Mouse (Mus musculus) stomach, embryonic 15.5 days (tissue): Measurements from ENCODE around the gene Rem1. TPM values are rescaled to one million over a fixed set of nuclear protein-coding genes. Genes with fewer than 3 reads are reported as not detected.
A peak's percentile ranks its signal among the peaks of the same experiment; 100 is the strongest.

Experiments
- ATAC-seq: fragments of 200-750 bp; cut with Nextera tagmentation; 2 replicates; pipeline ENCODE4 v1.8.0; 2017; ENCODE audit warnings: low read depth, moderate number of reproducible peaks, moderate TSS enrichment; ENCODE audit not compliant: insufficient read depth, low FRiP score
- H3K27ac ChIP-seq: fragments of 300-500 bp; sonication (generic); 2 replicates; pipeline ENCODE4 v1.5.1; 2015; ENCODE audit warnings: mild to moderate bottlenecking, inconsistent platforms
- H3K27me3 ChIP-seq: fragments of 300-500 bp; sonication (generic); replicated peaks from 2 replicates; pipeline ENCODE4 v1.6.1; 2015; ENCODE audit warnings: inconsistent platforms
- H3K36me3 ChIP-seq: fragments of 300-500 bp; sonication (generic); 2 replicates; pipeline ENCODE4 v1.6.1; 2015; ENCODE audit warnings: inconsistent platforms
- H3K4me1 ChIP-seq: fragments of 300-500 bp; sonication (generic); 2 replicates; pipeline ENCODE4 v1.6.1; 2015; ENCODE audit warnings: inconsistent platforms
- H3K4me2 ChIP-seq: fragments of 300-500 bp; sonication (generic); 2 replicates; pipeline ENCODE4 v1.6.1; 2015; ENCODE audit warnings: mild to moderate bottlenecking, inconsistent platforms
- H3K4me3 ChIP-seq: fragments of 300-500 bp; sonication (generic); replicated peaks from 2 replicates; pipeline ENCODE4 v1.5.1; 2015; ENCODE audit warnings: inconsistent platforms
- H3K9ac ChIP-seq: fragments of 300-500 bp; sonication (generic); 2 replicates; pipeline ENCODE4 v1.6.1; 2015; ENCODE audit warnings: inconsistent platforms
- H3K9me3 ChIP-seq: fragments of 300-500 bp; sonication (generic); 2 replicates; pipeline ENCODE4 v1.6.1; 2016; ENCODE audit warnings: inconsistent platforms
- WGBS: fragments of 180-500 bp; shearing (Covaris S2); methylation state at CpG from one replicate; pipeline ENCODE4 v1.1.7; 2015; 5-methylcytosine and 5-hydroxymethylcytosine counted together
- polyA plus RNA-seq: library from polyadenylated mRNA; unstranded; fragments of >200 nt; fragmentation: Nextera tagmentation; extraction: Ambion mirVana; gene quantifications from 2 replicates; pipeline ENCODE4 v1.2.1, GENCODE M21; 2015

Gene Rem1
- polyA plus RNA-seq, 1 experiment from 2014 or later, result 22.7 TPM

GRCm38 (mm10) chr2:152612193-152612592, 14.6 kb upstream of the Rem1 start:
- H3K27me3 ChIP-seq, result no peaks in the 10 kb centered on the region
- 29% methylated on average over 8 of the region's 8 CpGs for WGBS
- no peak overlapping the region for H3K4me3 ChIP-seq
- H3K4me1 ChIP-seq, result no peaks in the 10 kb centered on the region
- H3K36me3 ChIP-seq, result no peaks in the 10 kb centered on the region
- ATAC-seq, result no peak
- H3K4me2 ChIP-seq, result no peak overlapping the region
- H3K9me3 ChIP-seq, result no peaks in the 10 kb centered on the region
- H3K27ac ChIP-seq, result no peak overlapping the region
- H3K9ac ChIP-seq, result no peak overlapping the region

GRCm38 (mm10) chr2:152615563-152615962, 11.2 kb upstream of the Rem1 start:
- Histone ChIP-seq H3K4me3 (no peak overlapping the region), H3K4me1 (no peaks in the 10 kb centered on the region), H3K4me2 (no peak overlapping the region), H3K9me3 (no peaks in the 10 kb centered on the region), H3K27ac (no peak overlapping the region), H3K36me3 (no peaks in the 10 kb centered on the region), H3K27me3 (no peaks in the 10 kb centered on the region), H3K9ac (no peak overlapping the region)
- peak; percentile 39; the same call in 1 of the 2 replicates for ATAC-seq
- 9% methylated on average over 7 of the region's 7 CpGs for WGBS

GRCm38 (mm10) chr2:152616470-152616869, 10.3 kb upstream of the Rem1 start:
- H3K4me2 ChIP-seq, result no peak overlapping the region
- H3K27me3 ChIP-seq, result no peaks in the 10 kb centered on the region
- H3K4me3 ChIP-seq, result no peak overlapping the region
- WGBS, result 71% methylated on average over 6 of the region's 6 CpGs
- no peak for ATAC-seq
- no peaks in the 10 kb centered on the region for H3K4me1 ChIP-seq
- no peak overlapping the region for H3K9ac ChIP-seq
- no peak overlapping the region for H3K27ac ChIP-seq
- no peaks in the 10 kb centered on the region for H3K9me3 ChIP-seq
- H3K36me3 ChIP-seq, result no peaks in the 10 kb centered on the region

- Histone ChIP-seq H3K27ac (no peak overlapping the region), H3K36me3 (no peaks in the 10 kb centered on the region), H3K4me3 (no peak overlapping the region), H3K4me2 (no peak overlapping the region), H3K9me3 (no peaks in the 10 kb centered on the region), H3K9ac (no peak overlapping the region), H3K4me1 (no peaks in the 10 kb centered on the region), H3K27me3 (no peaks in the 10 kb centered on the region)
- no peak for ATAC-seq
- WGBS, result 62% methylated on average over 5 of the region's 5 CpGs
Observed at GRCm38 (mm10) chr2:152617374-152617773, 9.4 kb upstream of the Rem1 start.

- 64% methylated on average over 9 of the region's 9 CpGs for WGBS
- no peak overlapping the region for H3K4me3 ChIP-seq
- no peak for ATAC-seq
- no peaks in the 10 kb centered on the region for H3K9me3 ChIP-seq
- no peak overlapping the region for H3K27ac ChIP-seq
- H3K4me1 ChIP-seq, result no peaks in the 10 kb centered on the region
- H3K27me3 ChIP-seq, result no peaks in the 10 kb centered on the region; the same call in 1 of the 2 replicates
- no peak overlapping the region for H3K4me2 ChIP-seq
- H3K9ac ChIP-seq, result no peak overlapping the region
- no peaks in the 10 kb centered on the region for H3K36me3 ChIP-seq
Observed at GRCm38 (mm10) chr2:152620367-152621134, 6.2 kb upstream of the Rem1 start.

GRCm38 (mm10) chr2:152622151-152622550, 4.6 kb upstream of the Rem1 start:
- H3K4me2 ChIP-seq, result no peak overlapping the region
- no peak overlapping the region for H3K9ac ChIP-seq
- H3K9me3 ChIP-seq, result no peaks in the 10 kb centered on the region
- peaks cover 9% of the 10 kb centered on the region; the same call in 1 of the 2 replicates for H3K4me1 ChIP-seq
- WGBS, result 87% methylated on average over 13 of the region's 13 CpGs
- H3K36me3 ChIP-seq, result no peaks in the 10 kb centered on the region
- H3K27me3 ChIP-seq, result peaks cover 13% of the 10 kb centered on the region
- H3K4me3 ChIP-seq, result no peak overlapping the region
- H3K27ac ChIP-seq, result no peak overlapping the region
- no peak for ATAC-seq

GRCm38 (mm10) chr2:152622953-152623352, 3.8 kb upstream of the Rem1 start, which contains the start of gene Defb25:
TSS of gene Defb25 (minus strand) at chr2:152623053.
- Histone ChIP-seq H3K36me3 (no peaks in the 10 kb centered on the region), H3K4me2 (no peak within 1 kb of the TSS), H3K27me3 (peaks cover 14% of the 10 kb centered on the region), H3K9ac (no peak within 1 kb of the TSS), H3K9me3 (no peaks in the 10 kb centered on the region), H3K4me1 (peaks cover 9% of the 10 kb centered on the region; the same call in 1 of the 2 replicates), H3K27ac (no peak within 1 kb of the TSS), H3K4me3 (no peak within 1 kb of the TSS)
- ATAC-seq, result no peak
- 75% methylated on average over 7 of the region's 7 CpGs for WGBS

GRCm38 (mm10) chr2:152624566-152624965, 2.2 kb upstream of the Rem1 start:
- no peak overlapping the region for H3K27ac ChIP-seq
- no peak overlapping the region for H3K4me2 ChIP-seq
- H3K36me3 ChIP-seq, result no peaks in the 10 kb centered on the region
- peaks cover 18% of the 10 kb centered on the region for H3K27me3 ChIP-seq
- H3K9me3 ChIP-seq, result no peaks in the 10 kb centered on the region
- H3K9ac ChIP-seq, result no peak overlapping the region
- WGBS, result 90% methylated on average over 2 of the region's 2 CpGs
- peaks cover 12% of the 10 kb centered on the region; the same call in 1 of the 2 replicates for H3K4me1 ChIP-seq
- H3K4me3 ChIP-seq, result no peak overlapping the region
- no peak for ATAC-seq

- no peak overlapping the region for H3K4me3 ChIP-seq
- no peak for ATAC-seq
- peaks cover 18% of the 10 kb centered on the region for H3K27me3 ChIP-seq
- no peak overlapping the region for H3K9ac ChIP-seq
- H3K4me1 ChIP-seq, result peaks cover 12% of the 10 kb centered on the region; the same call in 1 of the 2 replicates
- H3K27ac ChIP-seq, result no peak overlapping the region
- no peaks in the 10 kb centered on the region for H3K9me3 ChIP-seq
- no peak overlapping the region for H3K4me2 ChIP-seq
- 16% methylated on average over 1 of the region's 1 CpGs for WGBS
- H3K36me3 ChIP-seq, result no peaks in the 10 kb centered on the region
Observed at GRCm38 (mm10) chr2:152625256-152625655, 1.5 kb upstream of the Rem1 start.

- Histone ChIP-seq H3K9me3 (no peaks in the 10 kb centered on the region), H3K4me3 (peak overlapping the region; percentile 52), H3K27me3 (peaks cover 18% of the 10 kb centered on the region), H3K36me3 (no peaks in the 10 kb centered on the region), H3K27ac (no peak overlapping the region), H3K9ac (no peak overlapping the region), H3K4me2 (peak overlapping the region; percentile 63), H3K4me1 (peaks cover 17% of the 10 kb centered on the region; the same call in 1 of the 2 replicates)
- WGBS, result 45% methylated on average over 17 of the region's 17 CpGs
- no peak for ATAC-seq
Observed at GRCm38 (mm10) chr2:152628066-152628465, 1.3 kb downstream of the Rem1 start.

GRCm38 (mm10) chr2:152629239-152629638, 2.5 kb downstream of the Rem1 start:
- no peaks in the 10 kb centered on the region for H3K9me3 ChIP-seq
- H3K4me3 ChIP-seq, result no peak overlapping the region
- H3K4me1 ChIP-seq, result peaks cover 25% of the 10 kb centered on the region
- no peak overlapping the region for H3K27ac ChIP-seq
- WGBS, result 41% methylated on average over 3 of the region's 3 CpGs
- H3K27me3 ChIP-seq, result peaks cover 18% of the 10 kb centered on the region
- no peak for ATAC-seq
- no peak overlapping the region for H3K9ac ChIP-seq
- peak overlapping the region; percentile 63; the same call in 1 of the 2 replicates for H3K4me2 ChIP-seq
- no peaks in the 10 kb centered on the region for H3K36me3 ChIP-seq

- Histone ChIP-seq H3K27ac (no peak overlapping the region), H3K4me2 (no peak overlapping the region)
Observed at GRCm38 (mm10) chr2:152629904-152630303, 3.2 kb downstream of the Rem1 start.

More at GRCm38 (mm10) chr2:152629904-152630303, 3.2 kb downstream of the Rem1 start:
- Histone ChIP-seq H3K4me3 (no peak overlapping the region), H3K4me1 (peaks cover 29% of the 10 kb centered on the region), H3K27me3 (peaks cover 18% of the 10 kb centered on the region), H3K9ac (no peak overlapping the region), H3K36me3 (no peaks in the 10 kb centered on the region), H3K9me3 (no peaks in the 10 kb centered on the region)
- ATAC-seq, result no peak
- 81% methylated on average over 6 of the region's 6 CpGs for WGBS
